Mouse (Mus musculus) C2C12 (cell line): ENCODE results near the gene Gab1.

Experiments used
- MAX ChIP-seq: IDR thresholded peaks from one replicate; pipeline ENCODE4 v1.6.1; 2011; ENCODE audit warnings: mild to moderate bottlenecking, control low read depth
- MYOD1 ChIP-seq: IDR thresholded peaks from one replicate; pipeline ENCODE4 v1.6.1; 2011; ENCODE audit warnings: low read depth; ENCODE audit not compliant: control insufficient read depth, insufficient read length
- USF1 ChIP-seq: IDR thresholded peaks from one replicate; pipeline ENCODE4 v1.6.1; 2011; ENCODE audit warnings: low read depth, mild to moderate bottlenecking, control low read depth, moderate library complexity

DNA sequence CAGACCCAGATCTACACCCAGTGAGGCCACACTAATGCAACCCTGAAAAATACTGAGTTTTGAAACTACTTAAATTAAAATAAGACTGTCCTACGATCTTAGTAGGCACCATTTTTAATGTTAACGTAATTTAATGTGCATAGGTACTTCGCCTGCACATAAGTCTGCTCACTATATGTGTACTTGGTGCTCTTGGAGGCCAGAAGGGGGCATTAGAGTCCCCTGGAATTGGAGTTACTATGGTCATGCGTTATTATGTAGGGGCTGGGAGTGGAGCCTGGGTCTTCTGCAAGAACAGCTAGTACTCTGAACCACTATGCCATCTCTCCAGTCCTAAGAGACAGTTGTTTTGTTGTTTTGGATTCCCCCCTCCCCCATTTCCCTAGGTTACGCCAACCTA is 88.1 kb downstream of the Gab1 start:
- no peak for TF ChIP-seq USF1
- TF ChIP-seq MAX: no peak
- TF ChIP-seq MYOD1: no peak
